Mouse (Mus musculus): ENCODE data around the gene Yod1. TPM values are rescaled to one million over a fixed set of nuclear protein-coding genes. Genes with fewer than 3 reads are reported as not detected.

The Yod1 gene
- polyA plus RNA-seq, 1 experiment from 2014 or later: 9.7 TPM

DNA sequence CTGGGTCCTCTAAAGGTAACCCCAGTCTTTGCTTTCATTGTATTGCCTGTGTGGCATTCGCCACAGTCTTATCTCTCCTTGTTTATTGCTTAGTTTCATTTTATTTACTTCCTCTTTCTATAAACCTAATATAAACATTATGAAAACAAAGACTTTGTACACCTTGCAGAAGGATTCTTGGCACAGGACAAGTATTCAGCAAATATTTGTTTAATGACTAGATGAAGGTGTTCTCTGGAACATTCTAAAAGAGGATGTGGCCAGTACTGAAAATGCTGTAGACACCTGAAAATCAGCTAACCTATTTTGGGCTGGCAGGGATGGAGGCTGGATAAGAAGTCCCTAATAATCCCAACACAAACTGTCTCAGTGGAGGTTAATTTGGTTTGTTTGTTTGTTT lies 44.5 kb downstream of the Yod1 start:
- DNase-seq (ENCODE audit: low spot score): no peak
- no peak overlapping the region for H3K27ac ChIP-seq
- TF ChIP-seq CTCF (IDR thresholded peaks at IDR 0.05; ENCODE audit: low read depth): no peak

DNA sequence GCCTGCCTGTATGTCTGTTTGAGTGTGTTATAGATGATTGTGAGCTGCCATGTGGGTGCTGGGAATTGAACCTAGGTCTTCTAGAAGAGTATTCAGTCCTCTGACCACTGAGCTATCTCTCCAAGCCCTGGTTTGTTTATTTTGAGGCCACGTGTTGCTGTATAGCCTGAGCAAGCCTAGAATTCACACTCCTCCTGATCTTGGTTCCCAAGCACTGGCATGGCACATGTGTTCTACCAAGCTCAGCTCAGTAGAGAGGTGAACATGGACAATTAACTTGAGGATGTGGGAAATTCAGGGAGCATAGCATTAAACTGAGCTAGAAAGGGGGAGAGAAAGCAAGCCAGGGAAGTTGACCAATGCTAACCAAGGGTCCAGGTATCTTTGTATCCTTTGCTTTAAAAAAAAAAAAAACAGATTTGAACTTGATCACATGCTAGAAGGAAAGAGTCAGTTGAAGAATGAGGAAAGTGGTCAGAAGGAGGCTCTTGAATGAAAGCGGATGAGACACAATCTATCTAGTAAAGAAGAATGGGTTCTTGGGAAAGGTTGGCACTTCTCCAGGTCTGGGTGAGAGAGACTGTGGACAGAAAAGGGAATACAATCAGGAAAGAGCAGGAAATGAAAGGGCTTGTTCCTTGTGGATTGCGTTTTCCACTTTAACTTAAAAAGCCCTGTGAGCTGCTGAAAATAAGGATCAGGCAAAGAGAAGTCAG lies 45.1 kb downstream of the Yod1 start:
- H3K4me3 ChIP-seq (replicated peaks; ENCODE audit: low read depth, low read length): no peak overlapping the region
- WGBS: 76% methylated on average over 3 of the region's 3 CpGs
- no peaks in the 10 kb centered on the region for H3K9me3 ChIP-seq (replicated peaks; ENCODE audit: low read length)
- no peaks in the 10 kb centered on the region for H3K4me1 ChIP-seq (replicated peaks; ENCODE audit: insufficient read depth, low read length)
- no peak for TF ChIP-seq CTCF (IDR thresholded peaks at IDR 0.05; ENCODE audit: low read depth)
- no peak for ATAC-seq (replicated peaks; ENCODE audit: low FRiP score, low read depth)
- no peak for DNase-seq (ENCODE audit: low spot score)
- no peaks in the 10 kb centered on the region for H3K27me3 ChIP-seq (ENCODE audit: insufficient read depth, low read length)
- H3K4me2 ChIP-seq (ENCODE audit: low read length): no peak overlapping the region
- H3K27ac ChIP-seq: no peak overlapping the region
- H3K36me3 ChIP-seq (ENCODE audit: insufficient read depth, low read length): no peaks in the 10 kb centered on the region
- no peak overlapping the region for H3K9ac ChIP-seq (ENCODE audit: low read depth, low read length)

More for the DNA sequence above, 44.5 kb downstream of the Yod1 start:
- H3K4me3 ChIP-seq (replicated peaks; ENCODE audit: low read depth, low read length): no peak overlapping the region
- no peaks in the 10 kb centered on the region for H3K4me1 ChIP-seq (replicated peaks; ENCODE audit: insufficient read depth, low read length)
- no peaks in the 10 kb centered on the region for H3K36me3 ChIP-seq (ENCODE audit: insufficient read depth, low read length)
- no peaks in the 10 kb centered on the region for H3K9me3 ChIP-seq (replicated peaks; ENCODE audit: low read length)
- H3K4me2 ChIP-seq (ENCODE audit: low read length): no peak overlapping the region
- H3K27me3 ChIP-seq (ENCODE audit: insufficient read depth, low read length): no peaks in the 10 kb centered on the region
- H3K9ac ChIP-seq (ENCODE audit: low read depth, low read length): no peak overlapping the region
- no peak for ATAC-seq (replicated peaks; ENCODE audit: low FRiP score, low read depth)
- WGBS: 86% methylated on average over 1 of the region's 1 CpGs

DNA sequence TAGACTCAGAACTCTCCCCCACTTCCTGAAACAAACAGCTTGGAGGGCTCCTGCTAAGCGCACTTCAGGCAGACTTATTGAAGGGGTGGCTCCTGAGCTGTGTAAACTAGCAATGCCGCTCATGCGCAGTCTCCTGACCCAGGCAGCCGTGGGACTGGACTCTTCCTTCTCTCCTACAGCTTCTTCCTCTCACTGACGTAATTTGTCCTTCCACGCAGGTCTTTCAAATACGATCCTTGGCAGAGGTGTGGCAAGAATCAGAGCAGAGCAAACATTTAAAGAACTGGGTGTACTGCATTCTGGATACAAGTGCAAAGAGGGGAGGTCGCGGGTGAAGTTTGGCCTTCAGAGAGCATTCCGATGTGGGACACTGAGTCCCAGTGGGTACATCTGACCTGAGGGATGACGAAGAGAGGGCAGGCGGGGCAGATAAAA lies 46.9 kb downstream of the Yod1 start:
- Histone ChIP-seq H3K9ac (ENCODE audit: low read depth, low read length) (no peak overlapping the region), H3K9me3 (replicated peaks; ENCODE audit: low read length) (no peaks in the 10 kb centered on the region), H3K4me1 (replicated peaks; ENCODE audit: insufficient read depth, low read length) (no peaks in the 10 kb centered on the region), H3K4me3 (replicated peaks; ENCODE audit: low read depth, low read length) (no peak overlapping the region), H3K27me3 (ENCODE audit: insufficient read depth, low read length) (no peaks in the 10 kb centered on the region), H3K4me2 (ENCODE audit: low read length) (no peak overlapping the region), H3K27ac (no peak overlapping the region), H3K36me3 (ENCODE audit: insufficient read depth, low read length) (no peaks in the 10 kb centered on the region)
- DNase-seq (ENCODE audit: low spot score) (no peak), ATAC-seq (replicated peaks; ENCODE audit: low FRiP score, low read depth) (0 out of 2 replicates have a peak, but pooled peaks have one; percentile 33)
- TF ChIP-seq CTCF (IDR thresholded peaks at IDR 0.05; ENCODE audit: low read depth): no peak
- 81% methylated on average over 12 of the region's 12 CpGs for WGBS

DNA sequence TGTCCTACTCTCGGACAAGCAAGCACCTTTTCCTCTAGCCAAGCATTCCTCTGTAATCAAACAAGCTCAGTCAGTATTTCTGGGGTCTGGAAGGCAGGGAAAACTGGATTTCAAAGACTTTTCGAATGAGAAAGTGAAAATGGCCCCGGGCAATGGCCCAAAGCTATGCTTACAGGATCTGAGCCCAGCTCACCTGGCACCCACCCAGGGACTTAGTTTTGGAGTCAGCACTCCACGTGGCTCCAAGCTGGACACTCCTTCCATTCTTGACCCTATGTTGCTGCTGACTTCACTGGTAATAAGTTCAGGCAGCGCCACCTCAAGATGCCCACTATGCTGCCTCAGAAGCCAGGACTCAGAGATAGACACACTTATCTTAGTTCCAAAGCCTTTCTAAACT lies 49.9 kb downstream of the Yod1 start:
- Histone ChIP-seq H3K4me1 (replicated peaks; ENCODE audit: insufficient read depth, low read length) (no peaks in the 10 kb centered on the region), H3K27ac (no peak overlapping the region), H3K4me2 (ENCODE audit: low read length) (no peak overlapping the region), H3K9me3 (replicated peaks; ENCODE audit: low read length) (no peaks in the 10 kb centered on the region), H3K4me3 (replicated peaks; ENCODE audit: low read depth, low read length) (no peak overlapping the region), H3K9ac (ENCODE audit: low read depth, low read length) (no peak overlapping the region), H3K36me3 (ENCODE audit: insufficient read depth, low read length) (no peaks in the 10 kb centered on the region), H3K27me3 (ENCODE audit: insufficient read depth, low read length) (no peaks in the 10 kb centered on the region)
- ATAC-seq (replicated peaks; ENCODE audit: low FRiP score, low read depth) (no peak), DNase-seq (ENCODE audit: low spot score) (no peak)
- WGBS: 79% methylated on average over 5 of the region's 5 CpGs
- no peak for TF ChIP-seq CTCF (IDR thresholded peaks at IDR 0.05; ENCODE audit: low read depth)

DNA sequence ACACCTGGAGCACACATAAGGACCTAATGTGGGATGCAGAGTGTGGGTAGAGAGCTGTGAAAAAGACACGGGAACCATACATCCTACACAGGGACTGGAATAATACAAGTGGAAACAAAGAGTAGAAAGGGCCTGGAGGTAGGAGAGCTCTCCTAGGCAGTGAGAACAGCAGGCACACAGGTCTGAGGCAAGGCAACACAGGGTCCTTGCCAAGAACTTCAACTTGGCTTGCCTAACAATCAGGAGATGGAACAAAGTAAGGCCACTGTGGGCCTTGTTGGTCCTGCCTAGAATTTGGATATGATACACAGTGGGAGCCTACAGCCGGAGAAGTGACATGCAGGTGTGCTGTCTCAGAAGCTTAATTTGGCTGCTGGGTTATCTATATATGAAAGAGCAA lies 52.8 kb downstream of the Yod1 start:
- DNase-seq (ENCODE audit: low spot score) (no peak), ATAC-seq (replicated peaks; ENCODE audit: low FRiP score, low read depth) (no peak)
- no peaks in the 10 kb centered on the region for H3K27me3 ChIP-seq (ENCODE audit: insufficient read depth, low read length)
- 83% methylated on average over 2 of the region's 2 CpGs for WGBS
- H3K4me1 ChIP-seq (replicated peaks; ENCODE audit: insufficient read depth, low read length): no peaks in the 10 kb centered on the region
- H3K36me3 ChIP-seq (ENCODE audit: insufficient read depth, low read length): no peaks in the 10 kb centered on the region
- no peak overlapping the region for H3K27ac ChIP-seq
- H3K4me3 ChIP-seq (replicated peaks; ENCODE audit: low read depth, low read length): no peak overlapping the region
- no peak overlapping the region for H3K4me2 ChIP-seq (ENCODE audit: low read length)
- H3K9me3 ChIP-seq (replicated peaks; ENCODE audit: low read length): no peaks in the 10 kb centered on the region
- no peak for TF ChIP-seq CTCF (IDR thresholded peaks at IDR 0.05; ENCODE audit: low read depth)
- no peak overlapping the region for H3K9ac ChIP-seq (ENCODE audit: low read depth, low read length)

DNA sequence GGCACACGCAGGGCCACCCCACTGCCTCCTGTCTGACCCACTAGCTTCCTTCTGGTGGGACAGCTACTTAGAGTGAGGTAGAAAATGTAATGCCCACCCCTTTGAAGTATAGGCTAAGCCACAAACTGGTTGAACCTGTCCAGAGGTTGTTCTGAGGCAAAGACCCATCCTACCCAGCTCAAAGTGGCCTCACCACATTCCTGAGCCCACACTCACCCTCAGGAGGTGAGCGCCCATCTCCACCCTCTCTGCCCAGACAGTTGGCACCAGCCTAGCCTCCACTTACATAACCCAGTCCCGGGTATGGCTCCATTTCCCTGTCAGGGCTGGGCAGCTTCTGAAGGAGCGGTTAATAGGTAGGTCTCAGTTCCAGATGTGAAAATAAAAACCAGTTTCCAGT lies 53.4 kb downstream of the Yod1 start:
- Histone ChIP-seq H3K9ac (ENCODE audit: low read depth, low read length) (no peak overlapping the region), H3K4me2 (ENCODE audit: low read length) (no peak overlapping the region), H3K27me3 (ENCODE audit: insufficient read depth, low read length) (no peaks in the 10 kb centered on the region), H3K36me3 (ENCODE audit: insufficient read depth, low read length) (no peaks in the 10 kb centered on the region), H3K27ac (no peak overlapping the region), H3K9me3 (replicated peaks; ENCODE audit: low read length) (no peaks in the 10 kb centered on the region), H3K4me3 (replicated peaks; ENCODE audit: low read depth, low read length) (no peak overlapping the region), H3K4me1 (replicated peaks; ENCODE audit: insufficient read depth, low read length) (no peaks in the 10 kb centered on the region)
- ATAC-seq (replicated peaks; ENCODE audit: low FRiP score, low read depth) (peak; percentile 76; the same call in 1 of the 2 replicates), DNase-seq (ENCODE audit: low spot score) (peak; percentile 8)
- no peak for TF ChIP-seq CTCF (IDR thresholded peaks at IDR 0.05; ENCODE audit: low read depth)
- 76% methylated on average over 4 of the region's 4 CpGs for WGBS

Data from kidney, postnatal 0 days (tissue).